Mouse (Mus musculus): ENCODE measurements around the gene Tgfbr3l. TPM values are rescaled to one million over a fixed set of nuclear protein-coding genes. Genes with fewer than 3 reads are reported as not detected.

Tgfbr3l gene
- polyA plus RNA-seq, 1 experiment from 2014 or later = 3.3 TPM

DNA sequence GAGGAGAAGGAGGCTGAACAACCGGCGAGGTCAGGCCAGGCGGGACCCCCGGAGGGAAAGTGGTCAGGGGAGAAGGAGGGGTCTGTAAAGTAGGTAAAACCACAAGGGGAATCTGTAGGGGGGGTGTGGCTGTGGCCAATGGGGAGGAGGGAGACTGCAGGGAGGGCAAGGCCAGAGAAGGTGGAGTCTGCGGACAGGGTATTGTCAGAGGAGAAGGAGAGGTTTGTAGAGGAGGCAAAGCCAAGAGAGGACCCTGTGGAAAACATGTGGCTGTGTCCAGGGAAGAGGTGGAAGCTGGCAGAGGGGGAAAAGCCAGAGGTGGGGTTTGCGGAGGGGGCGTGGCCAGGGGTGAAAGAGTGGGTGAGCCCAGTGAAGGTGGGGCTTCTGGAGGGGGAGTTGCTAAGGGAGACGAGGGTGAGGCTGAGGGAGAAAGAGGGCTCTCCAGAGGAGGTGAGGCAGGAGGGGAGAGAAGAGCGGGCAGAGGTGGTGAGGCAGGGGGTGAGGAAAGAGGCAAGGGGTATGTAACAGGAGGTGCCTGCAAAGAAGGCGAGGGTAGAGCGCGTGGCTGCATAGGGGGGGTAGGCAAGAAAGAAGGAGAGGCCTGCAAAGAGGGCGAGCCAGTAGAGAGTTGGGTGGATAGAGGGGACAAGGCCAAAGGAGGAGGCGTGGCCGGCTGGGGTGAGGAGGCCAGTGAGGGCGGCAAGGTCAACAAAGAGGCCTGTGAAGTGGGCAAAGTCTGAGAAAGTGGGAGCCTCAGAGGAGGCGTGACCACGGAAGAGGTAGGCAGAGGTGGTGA lies 34.6 kb upstream of the Tgfbr3l start:
- peak overlapping the region; percentile 66 for H3K9ac ChIP-seq (ENCODE audit: low read depth, low read length)
- WGBS = 3% methylated on average over 18 of the region's 18 CpGs
- peak overlapping the region; percentile 46 for H3K4me3 ChIP-seq (ENCODE audit: low read depth, low read length)
- DNase-seq (ENCODE audit: low spot score) (peak; percentile 70), ATAC-seq (ENCODE audit: low read depth) (peak; percentile 62)
- peaks cover 18% of the 10 kb centered on the region for H3K4me1 ChIP-seq (ENCODE audit: control insufficient read depth, insufficient read depth, low read length)
- H3K27ac ChIP-seq (replicated peaks; ENCODE audit: low read depth, low read length) = peak overlapping the region; percentile 7; the same call in 1 of the 2 replicates
- no peaks in the 10 kb centered on the region for H3K9me3 ChIP-seq (ENCODE audit: control insufficient read depth, low read length)
- peaks cover 12% of the 10 kb centered on the region; the same call in 1 of the 2 replicates for H3K36me3 ChIP-seq (ENCODE audit: control insufficient read depth, insufficient read depth, low read length)
- H3K4me2 ChIP-seq (ENCODE audit: low read depth, low read length) = peak overlapping the region; percentile 87
- H3K27me3 ChIP-seq (replicated peaks; ENCODE audit: control insufficient read depth, insufficient read depth, low read length) = peaks cover 44% of the 10 kb centered on the region

DNA sequence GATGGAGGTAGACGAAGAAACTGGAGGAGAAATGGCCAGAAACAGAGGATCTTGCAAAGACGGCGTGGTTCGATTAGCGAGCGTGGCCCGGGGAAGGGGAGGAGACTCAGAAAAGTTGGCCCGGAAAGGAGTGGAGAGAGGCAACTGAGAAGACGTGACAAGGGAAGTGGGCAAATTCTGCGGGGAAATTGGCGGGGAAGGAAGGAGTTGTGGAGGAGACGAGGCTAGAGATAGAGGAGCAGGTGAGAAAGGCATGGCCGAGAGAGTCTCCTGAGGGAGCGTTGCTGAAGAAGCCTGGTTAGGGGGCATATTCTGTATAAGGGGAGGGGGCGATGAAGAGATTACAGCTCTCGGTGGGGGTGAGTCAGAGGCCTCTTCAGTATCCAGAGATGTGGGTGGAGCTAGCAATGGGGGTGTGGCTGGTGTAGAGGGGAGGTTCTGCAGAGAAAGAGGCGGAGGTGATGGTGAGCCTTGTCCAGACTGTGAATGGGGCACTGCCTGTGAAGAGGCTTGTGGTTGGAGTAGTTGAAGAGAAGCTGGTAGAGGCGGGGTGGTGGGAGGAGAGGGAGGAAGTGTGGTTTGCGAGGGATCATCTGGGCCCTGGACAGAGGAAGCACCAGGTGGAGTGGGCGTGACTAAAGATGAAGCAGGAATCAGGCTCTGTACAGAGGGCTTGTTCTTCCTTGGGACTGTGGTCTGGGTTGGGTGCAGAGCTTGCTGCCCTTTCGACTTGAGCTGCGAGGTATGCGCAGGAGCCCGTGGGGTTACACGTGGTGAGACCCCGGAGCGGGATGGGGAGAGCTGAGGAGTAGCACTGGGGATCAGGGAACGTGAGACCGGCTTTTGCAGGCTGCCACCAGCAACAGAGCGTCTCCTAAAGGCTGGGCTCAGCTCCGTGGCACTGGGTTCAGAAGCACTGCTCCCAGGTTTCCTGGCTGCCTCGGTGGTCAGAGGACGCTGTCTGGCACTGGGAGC lies 33.7 kb upstream of the Tgfbr3l start:
- Histone ChIP-seq H3K27me3 (replicated peaks; ENCODE audit: control insufficient read depth, insufficient read depth, low read length) (peaks cover 47% of the 10 kb centered on the region), H3K36me3 (ENCODE audit: control insufficient read depth, insufficient read depth, low read length) (peaks cover 10% of the 10 kb centered on the region; the same call in 1 of the 2 replicates)

DNA sequence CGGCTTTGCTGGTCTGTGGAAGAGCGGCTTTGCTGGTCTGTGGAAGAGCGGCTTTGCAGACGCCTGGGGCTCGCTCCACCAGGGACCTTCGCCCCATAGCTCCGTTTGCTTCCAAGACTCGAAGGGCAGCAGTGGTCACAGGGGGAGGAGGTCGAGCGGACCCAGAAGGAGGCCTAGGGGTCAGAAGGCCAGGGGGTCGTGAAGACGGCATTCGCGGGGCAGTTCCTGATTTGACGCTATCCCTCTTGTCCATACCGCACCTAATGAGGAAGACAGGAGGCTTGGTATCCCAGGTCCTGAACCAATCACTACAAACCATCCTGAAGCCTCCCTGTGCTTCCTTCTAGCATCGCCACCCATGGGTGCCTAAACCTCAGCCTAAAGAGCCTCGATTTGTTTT lies 31.7 kb upstream of the Tgfbr3l start:
- Histone ChIP-seq H3K4me2 (ENCODE audit: low read depth, low read length) (peak overlapping the region; percentile 83), H3K4me3 (ENCODE audit: low read depth, low read length) (peak overlapping the region; percentile 46), H3K36me3 (ENCODE audit: control insufficient read depth, insufficient read depth, low read length) (no peaks in the 10 kb centered on the region), H3K4me1 (ENCODE audit: control insufficient read depth, insufficient read depth, low read length) (peaks cover 18% of the 10 kb centered on the region), H3K27me3 (replicated peaks; ENCODE audit: control insufficient read depth, insufficient read depth, low read length) (peaks cover 47% of the 10 kb centered on the region), H3K27ac (replicated peaks; ENCODE audit: low read depth, low read length) (no peak overlapping the region), H3K9me3 (ENCODE audit: control insufficient read depth, low read length) (no peaks in the 10 kb centered on the region), H3K9ac (ENCODE audit: low read depth, low read length) (peak overlapping the region; percentile 58)
- ATAC-seq (ENCODE audit: low read depth) = no peak
- no peak for DNase-seq (ENCODE audit: low spot score)
- 4% methylated on average over 15 of the region's 18 CpGs for WGBS

More for the DNA sequence above, 33.7 kb upstream of the Tgfbr3l start:
- DNase-seq (ENCODE audit: low spot score) (peak; percentile 67), ATAC-seq (ENCODE audit: low read depth) (peak; percentile 49)
- peaks cover 18% of the 10 kb centered on the region for H3K4me1 ChIP-seq (ENCODE audit: control insufficient read depth, insufficient read depth, low read length)
- WGBS = 10% methylated on average over 29 of the region's 33 CpGs
- peak overlapping the region; percentile 87 for H3K4me2 ChIP-seq (ENCODE audit: low read depth, low read length)
- no peaks in the 10 kb centered on the region for H3K9me3 ChIP-seq (ENCODE audit: control insufficient read depth, low read length)
- H3K4me3 ChIP-seq (ENCODE audit: low read depth, low read length) = peak overlapping the region; percentile 46
- H3K9ac ChIP-seq (ENCODE audit: low read depth, low read length) = peak overlapping the region; percentile 66; the same call in 1 of the 2 replicates
- peak overlapping the region; percentile 7; the same call in 1 of the 2 replicates for H3K27ac ChIP-seq (replicated peaks; ENCODE audit: low read depth, low read length)

DNA sequence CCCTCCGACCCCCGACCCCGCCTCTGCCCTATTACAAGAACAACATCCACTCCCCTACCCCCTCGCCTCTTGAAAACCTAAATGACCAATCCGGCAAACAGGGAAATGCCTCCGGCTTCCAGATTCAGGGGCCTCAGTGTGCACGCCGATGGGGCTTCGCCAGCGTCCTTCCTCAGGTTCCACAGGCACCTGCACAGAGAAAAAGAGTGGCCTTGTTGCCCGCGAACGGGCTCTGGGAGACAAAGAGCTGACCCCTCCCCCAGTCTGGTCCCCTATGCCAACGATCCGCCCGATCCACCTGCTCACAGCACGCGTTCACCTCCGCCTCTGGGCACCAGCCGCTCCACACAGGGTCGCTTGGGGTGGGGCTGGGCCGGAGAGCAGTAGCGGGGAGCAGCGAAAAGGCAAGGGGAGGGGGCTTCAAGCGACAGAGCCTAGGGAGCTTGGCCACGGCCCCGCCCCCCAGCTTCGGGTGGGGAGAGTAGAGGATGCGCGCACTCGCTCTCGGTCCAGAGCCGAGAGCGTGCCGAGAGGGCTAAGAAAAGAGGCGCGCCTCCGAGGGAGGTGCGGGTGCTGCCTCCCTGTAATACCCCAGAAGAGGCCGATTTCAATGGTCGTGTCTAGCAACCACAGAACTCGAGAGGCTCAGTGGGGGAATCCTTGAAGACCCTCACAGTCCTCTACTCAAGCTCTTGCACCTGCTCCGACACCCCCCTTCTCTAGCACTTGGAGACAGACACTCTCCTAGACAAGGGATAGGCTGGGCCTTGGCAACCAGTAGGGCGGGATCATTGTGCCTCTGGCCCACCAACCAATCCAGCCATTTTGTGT lies 31.0 kb upstream of the Tgfbr3l start, which contains the start of gene Prr36:
Gene Prr36, minus strand, starts transcription at position 669 of the 831 bp plus-strand sequence.
- WGBS = 2% methylated on average over 34 of the region's 44 CpGs
- Histone ChIP-seq H3K4me1 (ENCODE audit: control insufficient read depth, insufficient read depth, low read length) (peaks cover 18% of the 10 kb centered on the region), H3K4me2 (ENCODE audit: low read depth, low read length) (peak within 1 kb of the TSS; percentile 83), H3K27ac (replicated peaks; ENCODE audit: low read depth, low read length) (no peak within 1 kb of the TSS), H3K4me3 (ENCODE audit: low read depth, low read length) (peak within 1 kb of the TSS; percentile 46), H3K27me3 (replicated peaks; ENCODE audit: control insufficient read depth, insufficient read depth, low read length) (peaks cover 47% of the 10 kb centered on the region), H3K36me3 (ENCODE audit: control insufficient read depth, insufficient read depth, low read length) (no peaks in the 10 kb centered on the region), H3K9me3 (ENCODE audit: control insufficient read depth, low read length) (no peaks in the 10 kb centered on the region), H3K9ac (ENCODE audit: low read depth, low read length) (peak within 1 kb of the TSS; percentile 58)
- peak; percentile 80 for ATAC-seq (ENCODE audit: low read depth)
- DNase-seq (ENCODE audit: low spot score) = peak; percentile 62

DNA sequence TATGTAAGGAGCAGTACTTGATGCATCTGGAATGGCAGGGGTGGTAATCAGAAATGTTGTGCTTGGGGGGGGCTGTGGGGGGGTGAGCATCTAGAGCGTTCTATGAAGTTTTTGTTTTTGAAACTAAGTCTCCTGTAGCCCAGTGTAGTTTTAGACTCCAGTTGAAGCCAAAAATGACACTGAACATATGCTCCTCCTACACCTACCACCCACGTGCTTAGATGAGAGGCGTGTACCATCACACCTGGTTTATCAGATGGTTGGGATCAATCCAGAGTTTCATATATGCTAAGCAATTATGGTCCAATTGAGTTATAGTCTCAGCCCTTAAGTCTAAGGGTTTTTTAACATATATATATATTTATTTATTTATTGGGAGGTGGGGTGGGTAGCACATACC lies 28.4 kb upstream of the Tgfbr3l start:
- DNase-seq (ENCODE audit: low spot score) (no peak), ATAC-seq (ENCODE audit: low read depth) (no peak)
- Histone ChIP-seq H3K27me3 (replicated peaks; ENCODE audit: control insufficient read depth, insufficient read depth, low read length) (peaks cover 41% of the 10 kb centered on the region), H3K9ac (ENCODE audit: low read depth, low read length) (no peak overlapping the region), H3K4me1 (ENCODE audit: control insufficient read depth, insufficient read depth, low read length) (0 out of 2 replicates have a peak, but pooled peaks cover 1% of the 10 kb centered on the region), H3K9me3 (ENCODE audit: control insufficient read depth, low read length) (no peaks in the 10 kb centered on the region), H3K4me2 (ENCODE audit: low read depth, low read length) (no peak overlapping the region), H3K27ac (replicated peaks; ENCODE audit: low read depth, low read length) (no peak overlapping the region), H3K36me3 (ENCODE audit: control insufficient read depth, insufficient read depth, low read length) (no peaks in the 10 kb centered on the region), H3K4me3 (ENCODE audit: low read depth, low read length) (no peak overlapping the region)
- WGBS = 83% methylated on average over 3 of the region's 3 CpGs

DNA sequence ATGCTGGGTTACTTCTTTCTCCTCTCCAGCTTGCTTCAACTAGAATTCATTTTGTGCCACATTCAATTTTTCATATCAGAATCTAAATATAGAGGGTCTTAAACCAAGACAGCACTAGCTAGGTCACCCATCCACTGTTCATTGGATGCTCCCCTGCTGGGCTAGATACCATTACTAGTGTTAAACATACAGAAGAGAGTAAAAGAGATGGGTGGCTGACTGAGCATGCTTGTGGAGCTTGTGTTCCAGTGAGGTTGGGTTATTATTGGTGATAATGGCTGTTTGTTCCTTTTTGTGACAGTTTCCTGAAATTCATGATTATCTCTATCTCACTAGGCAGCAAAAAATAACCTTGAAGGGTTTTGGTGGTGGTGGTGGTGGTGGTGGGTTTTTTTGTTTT lies 26.0 kb upstream of the Tgfbr3l start:
- no peak for ATAC-seq (ENCODE audit: low read depth)
- H3K27ac ChIP-seq (replicated peaks; ENCODE audit: low read depth, low read length) = no peak overlapping the region
- no peaks in the 10 kb centered on the region for H3K9me3 ChIP-seq (ENCODE audit: control insufficient read depth, low read length)
- no peak overlapping the region for H3K9ac ChIP-seq (ENCODE audit: low read depth, low read length)
- H3K27me3 ChIP-seq (replicated peaks; ENCODE audit: control insufficient read depth, insufficient read depth, low read length) = peaks cover 27% of the 10 kb centered on the region
- no peaks in the 10 kb centered on the region for H3K4me1 ChIP-seq (ENCODE audit: control insufficient read depth, insufficient read depth, low read length)
- H3K4me2 ChIP-seq (ENCODE audit: low read depth, low read length) = no peak overlapping the region
- DNase-seq (ENCODE audit: low spot score) = no peak
- H3K36me3 ChIP-seq (ENCODE audit: control insufficient read depth, insufficient read depth, low read length) = no peaks in the 10 kb centered on the region
- H3K4me3 ChIP-seq (ENCODE audit: low read depth, low read length) = no peak overlapping the region

DNA sequence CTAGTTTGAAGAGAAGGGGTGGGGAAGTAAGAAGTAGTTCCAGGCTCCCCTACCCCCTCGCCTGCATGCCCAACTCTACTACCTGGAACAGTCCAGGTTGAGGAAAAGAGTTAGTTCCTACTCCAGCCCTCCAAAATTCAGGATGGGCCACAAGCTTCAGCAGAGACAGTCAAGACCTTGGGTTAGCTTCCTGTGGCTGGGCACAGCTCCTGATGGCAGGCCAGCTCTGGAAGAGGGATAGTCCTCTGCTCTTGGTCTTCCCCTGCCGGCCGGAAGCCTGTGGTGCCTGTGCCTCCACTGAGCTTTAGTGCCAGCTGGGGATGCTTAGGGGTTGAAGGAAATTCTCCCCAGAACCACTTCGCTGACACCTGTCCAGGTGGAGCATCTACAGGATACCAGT lies 21.7 kb upstream of the Tgfbr3l start:
- Histone ChIP-seq H3K4me1 (ENCODE audit: control insufficient read depth, insufficient read depth, low read length) (no peaks in the 10 kb centered on the region), H3K4me3 (ENCODE audit: low read depth, low read length) (peak overlapping the region; percentile 35), H3K27ac (replicated peaks; ENCODE audit: low read depth, low read length) (no peak overlapping the region), H3K4me2 (ENCODE audit: low read depth, low read length) (peak overlapping the region; percentile 53), H3K27me3 (replicated peaks; ENCODE audit: control insufficient read depth, insufficient read depth, low read length) (peaks cover 16% of the 10 kb centered on the region), H3K9ac (ENCODE audit: low read depth, low read length) (no peak overlapping the region), H3K36me3 (ENCODE audit: control insufficient read depth, insufficient read depth, low read length) (no peaks in the 10 kb centered on the region), H3K9me3 (ENCODE audit: control insufficient read depth, low read length) (no peaks in the 10 kb centered on the region)
- ATAC-seq (ENCODE audit: low read depth) (0 out of 2 replicates have a peak, but pooled peaks have one; percentile 6), DNase-seq (ENCODE audit: low spot score) (no peak)
- WGBS = 20% methylated on average over 4 of the region's 4 CpGs
